Mouse (Mus musculus): ENCODE data around the gene Kcnd3. TPM values are rescaled to one million over a fixed set of nuclear protein-coding genes. Genes with fewer than 3 reads are reported as not detected.

Gene Kcnd3
- polyA plus RNA-seq (2017; shearing (Covaris generic)) = not detected

GRCm38 (mm10) chr3:105451627-105452555 is at the start of gene Kcnd3:
Gene Kcnd3, plus strand, starts transcription at chr3:105452330.

GRCm38 (mm10) chr3:105687324-105688060 is 235.4 kb downstream of the Kcnd3 start, which contains the start of gene Ddx20:
Gene Ddx20, minus strand, starts transcription at chr3:105687574.

GRCm38 (mm10) chr3:105704031-105705008 is 252.2 kb downstream of the Kcnd3 start, which contains the start of gene Inka2:
Gene Inka2, plus strand, starts transcription at chr3:105704599.

Other genes starting within 250 kb of the Kcnd3 start
- gene Ddx20, start 235.2 kb downstream of the Kcnd3 start, polyA plus RNA-seq (2017; shearing (Covaris generic)) = 17.1 TPM